Mouse (Mus musculus) frontal cortex, postnatal 14 days (tissue): ENCODE data around the gene Slamf9.

Experiments
- DNase-seq, 2 experiments: peaks; one replicate each; pipeline ENCODE4 v3.0.0; 2022; ENCODE audit warnings: low spot score in 2 of 2

Slamf9 gene

DNA sequence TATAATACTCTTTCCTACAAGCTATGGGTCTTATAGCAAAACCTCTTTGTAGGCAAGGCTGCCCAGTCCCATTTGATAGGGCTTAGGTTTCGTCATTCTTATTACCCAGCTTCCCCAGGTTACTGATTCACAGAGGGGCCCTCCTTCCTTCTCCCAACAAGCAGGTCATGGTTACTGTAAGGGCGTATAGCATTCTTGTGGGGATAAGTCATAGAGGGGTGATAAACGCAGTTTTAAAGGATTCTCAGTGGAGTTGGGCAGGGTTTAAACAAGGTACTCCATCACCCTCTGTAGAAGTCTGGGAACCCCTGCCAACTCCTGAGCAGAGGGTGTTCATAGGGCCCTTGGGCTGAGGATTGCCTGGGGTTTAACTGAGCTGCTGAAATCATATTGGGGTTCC, 12.6 kb upstream of the Slamf9 start:
- DNase-seq: no peak

DNA sequence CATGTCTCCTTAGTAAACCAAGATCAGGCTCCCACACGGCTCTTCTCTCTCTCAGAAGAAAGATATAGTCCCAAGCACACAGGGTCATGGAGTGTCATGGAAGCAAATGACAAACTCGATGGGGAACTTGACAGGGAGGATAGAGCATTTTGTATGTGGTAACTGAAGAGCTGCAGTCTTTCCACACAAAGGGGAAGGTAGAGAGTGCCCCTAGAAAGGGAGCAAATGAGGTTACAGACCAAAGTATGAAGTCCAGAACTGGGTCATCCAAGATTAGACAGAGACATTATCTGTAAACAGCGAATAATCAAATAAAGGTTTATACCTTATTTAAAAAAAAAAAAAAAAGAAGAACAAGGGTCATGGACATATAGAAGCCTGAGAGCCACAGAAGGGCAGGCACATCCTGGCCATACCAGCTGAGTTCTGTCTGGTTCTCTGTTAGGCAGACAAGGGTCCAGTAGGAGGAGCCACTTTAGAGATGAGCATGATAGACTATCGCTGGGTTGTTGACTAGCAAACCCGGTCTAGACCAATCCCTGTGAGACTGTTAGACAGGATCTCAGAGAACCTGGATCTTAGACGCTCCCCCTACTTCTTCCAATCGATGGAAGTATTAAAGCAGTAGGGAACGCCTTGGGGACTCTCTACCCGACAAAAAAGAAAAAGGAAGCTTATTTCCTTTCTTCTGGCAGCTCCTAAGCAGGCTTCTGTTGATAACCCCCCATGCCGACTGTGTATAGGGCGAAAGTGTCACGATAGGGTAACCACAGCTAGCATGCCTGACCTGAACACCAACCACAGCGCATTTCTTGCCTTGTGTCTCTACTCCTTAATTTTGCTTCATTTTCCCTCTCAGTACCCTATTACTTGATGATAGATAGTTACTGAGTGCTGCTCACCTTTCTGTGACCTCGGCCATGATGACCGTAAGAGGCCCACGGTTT, 11.5 kb upstream of the Slamf9 start:
- DNase-seq: no peak

DNA sequence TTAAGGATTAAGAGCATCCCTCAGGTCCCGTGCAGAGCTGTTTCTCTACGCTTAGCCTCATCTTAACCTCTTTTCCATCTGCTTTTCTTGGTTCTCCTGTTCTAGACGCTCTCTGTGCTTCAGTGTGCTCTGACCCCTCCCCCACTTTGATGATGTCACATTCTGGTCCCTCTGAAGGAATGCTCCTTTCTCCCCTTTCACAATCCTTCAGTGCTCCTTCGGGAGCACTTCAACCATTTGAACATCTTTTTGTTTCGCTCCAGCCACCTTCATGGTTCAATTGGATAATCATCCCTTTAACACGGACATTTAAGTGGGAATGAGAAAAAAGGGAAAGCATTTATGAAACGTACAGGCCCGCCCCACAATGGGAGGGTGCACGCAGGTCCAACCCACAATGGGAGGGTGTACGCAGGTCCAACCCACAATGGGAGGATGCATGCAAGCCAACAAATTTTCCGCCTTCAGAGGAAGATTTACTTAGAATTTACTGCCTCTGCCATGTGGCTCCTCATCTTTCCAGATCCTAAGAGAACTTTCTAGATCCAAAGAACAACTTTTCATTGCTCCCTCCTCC, 6.8 kb upstream of the Slamf9 start:
- no peak for DNase-seq

DNA sequence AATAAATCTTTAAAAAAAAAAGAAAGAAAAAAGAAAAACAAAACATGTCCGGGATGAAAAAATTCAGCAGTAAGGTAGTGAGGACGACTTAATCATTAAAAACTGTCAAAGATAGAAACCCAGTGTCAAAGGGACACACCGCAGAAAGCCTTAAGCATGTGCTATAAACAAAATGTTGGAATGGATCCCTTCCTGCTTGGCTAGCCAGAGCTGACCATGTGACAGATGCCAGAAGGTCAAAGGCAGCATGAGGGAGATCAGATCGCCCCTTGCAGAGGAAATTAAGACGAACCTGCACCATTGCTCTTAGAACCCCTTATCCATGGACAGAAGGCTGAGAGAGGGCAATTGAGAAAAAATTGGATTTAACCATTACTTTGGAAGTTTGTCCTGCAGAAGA, 5.8 kb upstream of the Slamf9 start:
- DNase-seq: no peak

DNA sequence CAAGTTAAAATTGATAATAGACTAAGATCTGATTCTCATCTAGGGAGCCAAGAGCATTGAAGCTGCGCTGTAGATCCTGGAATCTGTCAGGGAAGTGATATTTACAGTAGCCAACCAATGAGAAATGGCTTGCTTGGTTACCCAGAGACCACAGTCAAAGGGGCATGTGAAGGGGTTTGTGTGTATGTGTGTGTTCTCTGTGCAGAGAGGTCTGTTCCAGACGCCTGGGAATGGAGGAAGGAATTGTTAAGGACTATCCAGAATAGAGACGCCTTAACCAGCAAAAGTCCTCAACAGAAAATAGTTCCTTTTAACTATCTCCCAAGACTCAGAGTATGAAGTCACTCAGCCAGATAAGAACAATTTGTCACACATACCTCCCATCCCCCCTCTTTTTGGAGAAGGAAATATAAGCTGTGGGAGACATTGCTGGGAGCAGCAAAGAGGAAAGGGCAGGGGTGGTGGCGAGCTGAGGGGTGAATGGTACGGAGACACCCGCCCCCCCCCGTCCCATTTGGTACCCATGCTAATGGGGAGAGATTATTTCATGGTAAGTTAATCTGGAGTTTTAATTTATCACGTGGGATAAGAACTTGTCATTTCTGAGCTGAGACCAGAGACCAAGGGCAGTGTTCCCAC, 5.2 kb upstream of the Slamf9 start:
- no peak for DNase-seq

DNA sequence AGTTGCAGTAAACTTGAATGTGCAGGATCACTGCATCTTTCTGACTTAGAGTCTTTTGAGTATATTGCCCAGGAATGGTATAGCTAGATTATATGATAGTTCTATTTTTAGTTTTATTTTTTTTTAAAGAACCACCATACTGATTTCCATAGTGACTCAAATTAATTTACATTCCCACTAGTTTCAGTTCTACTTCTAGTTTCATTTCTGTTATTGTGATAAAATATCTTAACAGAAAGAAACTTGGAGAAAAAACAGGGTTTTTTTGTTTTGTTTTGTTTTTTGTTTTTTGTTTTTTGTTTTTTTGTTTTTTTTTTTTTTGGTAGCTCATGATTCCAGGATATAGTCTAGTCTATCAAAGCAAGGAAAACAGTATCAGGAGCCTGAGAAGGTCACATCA, 2.2 kb upstream of the Slamf9 start:
- no peak for DNase-seq

DNA sequence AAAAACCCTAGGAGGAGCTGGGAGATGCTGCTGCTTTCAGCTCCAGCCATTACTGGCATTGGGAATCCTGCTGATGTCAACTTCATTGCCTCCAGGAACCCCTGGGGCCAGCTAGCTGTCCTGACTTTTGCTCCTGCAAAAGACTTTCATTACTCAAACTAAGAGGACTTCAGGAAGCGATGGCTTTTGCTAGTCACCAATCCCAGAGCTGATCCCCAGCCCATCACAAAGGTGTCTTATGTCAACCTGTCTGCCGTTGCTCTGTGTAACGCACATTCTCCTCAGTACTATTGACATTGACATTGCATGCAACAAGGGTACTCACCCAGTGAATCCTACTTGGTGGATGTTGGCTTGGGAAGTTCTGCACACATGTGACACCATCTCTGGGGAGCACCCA, 962 bp upstream of the Slamf9 start:
- DNase-seq: no peak

DNA sequence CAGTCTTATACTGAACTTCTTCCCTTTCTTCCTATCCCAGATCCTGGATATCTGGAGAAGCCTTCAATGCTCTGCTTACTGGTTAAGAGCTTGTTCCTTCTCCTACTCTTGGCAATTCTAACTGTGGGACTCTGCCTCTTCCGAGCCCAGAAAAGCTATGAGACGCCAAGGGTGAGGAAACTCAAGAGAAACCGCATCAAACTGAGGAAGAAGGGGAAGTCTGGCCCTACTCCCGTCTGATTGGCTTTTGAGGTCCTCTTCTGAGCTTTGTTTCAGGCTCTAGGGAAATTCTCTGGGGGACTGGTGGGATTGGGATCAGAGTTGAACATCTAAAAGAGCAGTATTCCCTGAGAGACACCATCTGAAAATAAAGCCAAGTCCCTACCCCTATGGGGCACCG, 2.9 kb downstream of the Slamf9 start:
- no peak for DNase-seq

DNA sequence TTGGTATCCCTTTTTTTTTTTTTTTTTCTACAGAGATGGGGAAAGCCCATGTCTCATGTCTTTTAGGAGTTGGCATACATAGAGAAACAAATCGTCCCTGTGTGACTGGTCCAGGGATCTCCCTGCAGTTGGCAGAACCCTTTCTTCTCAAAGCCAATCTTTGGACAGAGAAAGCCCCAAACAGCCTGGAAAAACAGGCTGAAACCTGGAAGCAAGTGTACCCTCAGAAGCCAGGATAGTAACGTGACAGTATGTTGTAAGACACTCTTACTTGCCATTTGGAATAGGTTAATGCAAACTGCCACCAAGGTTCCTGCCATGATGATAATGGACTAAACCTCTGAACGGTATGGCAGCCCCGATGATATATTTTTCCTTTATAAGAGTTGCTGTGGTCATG, 5.2 kb downstream of the Slamf9 start:
- no peak for DNase-seq

DNA sequence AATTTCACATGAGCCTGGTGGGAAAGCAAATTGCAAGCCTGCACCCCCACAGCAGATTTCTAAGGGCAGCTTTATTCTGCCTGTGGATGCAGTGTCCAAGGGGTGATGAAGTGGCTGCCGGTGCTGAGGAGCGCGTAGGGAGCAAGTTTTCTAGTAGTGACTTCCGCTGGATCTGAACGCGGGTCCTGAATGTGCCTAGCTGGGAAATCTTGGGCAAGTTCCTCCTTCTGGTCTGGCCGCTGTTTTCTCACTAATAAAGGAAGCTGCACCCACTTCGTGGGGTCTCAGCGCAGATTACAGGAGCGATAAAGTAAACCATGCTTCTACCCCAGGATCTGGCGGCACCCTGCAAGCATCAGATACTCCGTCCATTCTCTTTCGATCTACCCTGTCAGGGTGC, 6.0 kb downstream of the Slamf9 start:
- no peak for DNase-seq

DNA sequence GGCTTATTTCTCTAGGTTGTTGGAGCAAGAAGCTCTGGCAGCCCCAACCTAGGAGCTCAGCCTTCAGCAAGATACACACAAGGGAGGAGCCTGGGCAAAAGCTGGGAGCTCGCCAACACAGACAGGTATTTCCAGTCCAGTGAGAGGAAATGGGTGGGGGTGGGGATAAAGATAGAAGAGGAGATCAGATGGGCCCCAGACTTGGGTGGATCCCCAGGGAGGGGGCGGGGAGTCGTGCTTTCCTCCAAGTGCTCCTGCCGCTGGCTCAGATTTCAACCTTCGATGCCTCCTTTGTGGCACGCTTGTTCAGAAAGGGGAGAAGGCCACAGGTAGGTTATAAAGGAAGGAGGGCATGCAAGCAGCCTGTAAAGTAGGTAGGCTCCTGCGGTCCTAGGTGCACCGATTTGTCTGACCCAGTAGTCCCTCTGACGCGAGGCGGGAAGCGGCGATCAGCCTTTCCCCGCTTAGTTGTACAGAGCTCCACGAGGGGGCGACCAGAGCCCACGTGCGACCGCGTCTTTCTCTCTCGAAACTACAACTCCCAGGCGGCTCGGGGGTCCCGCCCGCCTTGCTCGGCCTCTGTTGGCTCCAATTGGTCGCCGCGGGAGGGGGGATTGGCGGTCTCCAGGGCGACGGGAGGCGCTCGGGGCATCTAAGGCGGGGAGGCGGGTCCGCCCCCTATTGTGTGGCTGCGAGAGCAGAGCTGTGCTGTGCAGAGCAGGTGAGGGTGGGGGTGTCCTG, 6.6 kb downstream of the Slamf9 start, which contains the start of gene Igsf9:
Igsf9 (plus strand) TSS at position 249 of the 741 bp plus-strand sequence.
- peak; percentile 91 to 93 for DNase-seq

DNA sequence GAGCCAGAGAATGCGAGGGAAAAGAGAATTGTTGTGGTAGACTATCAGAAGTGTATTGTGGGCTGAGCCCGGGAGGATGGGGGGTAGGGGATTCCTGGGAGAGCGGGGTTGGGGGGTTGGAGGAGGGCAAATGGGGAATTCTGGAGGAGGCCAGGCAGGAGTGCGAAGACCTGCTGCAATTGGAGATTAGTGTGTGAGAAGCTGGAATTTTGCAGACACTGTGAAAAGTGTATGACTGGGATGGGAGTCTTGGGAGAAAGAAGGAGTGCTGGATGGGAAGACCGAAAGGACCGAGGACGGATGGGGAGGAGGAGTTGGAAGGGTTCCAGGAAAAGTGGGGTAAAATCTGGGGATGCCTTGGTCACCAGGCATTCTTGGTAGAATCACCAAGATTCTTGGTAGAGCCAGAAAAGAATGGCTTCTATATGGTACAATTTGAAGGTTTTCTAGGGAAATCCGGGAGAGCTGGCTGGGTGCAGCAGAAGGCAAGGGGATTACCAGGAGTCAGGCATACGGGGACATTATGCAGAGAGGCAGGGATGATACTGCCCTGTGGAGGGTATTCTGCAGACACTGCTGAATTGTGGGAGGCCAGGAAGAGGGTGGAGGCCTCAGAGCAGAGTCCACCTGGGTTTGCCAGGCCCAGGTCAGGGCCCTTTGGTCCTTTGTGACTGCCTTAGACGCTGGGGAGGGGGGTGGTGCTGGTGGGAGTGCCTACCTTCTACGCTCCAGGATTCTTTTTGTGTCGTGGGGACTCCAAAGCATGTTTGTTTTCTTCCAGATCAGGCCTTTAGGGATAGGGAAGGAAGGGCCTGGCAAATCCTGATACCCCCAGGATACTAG, 7.6 kb downstream of the Slamf9 start:
- DNase-seq: peak in 1 of 2 experiments; percentile 5

DNA sequence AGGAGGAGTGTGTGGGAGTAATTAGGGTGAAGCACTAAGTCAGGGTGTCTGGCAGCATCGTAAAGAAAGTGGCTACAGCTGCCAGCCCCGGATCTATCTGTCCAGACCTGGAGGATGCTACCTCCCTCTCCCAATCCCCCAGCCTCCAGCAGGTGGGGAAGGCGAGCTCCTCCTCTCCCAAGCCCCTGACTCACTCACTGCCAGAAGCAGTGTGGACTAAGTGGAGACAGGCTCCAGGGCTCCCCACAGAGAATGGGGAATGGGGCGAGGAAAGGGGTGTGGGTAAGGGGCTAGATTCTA, 8.2 kb downstream of the Slamf9 start:
- DNase-seq: peak in 1 of 2 experiments; percentile 4

DNA sequence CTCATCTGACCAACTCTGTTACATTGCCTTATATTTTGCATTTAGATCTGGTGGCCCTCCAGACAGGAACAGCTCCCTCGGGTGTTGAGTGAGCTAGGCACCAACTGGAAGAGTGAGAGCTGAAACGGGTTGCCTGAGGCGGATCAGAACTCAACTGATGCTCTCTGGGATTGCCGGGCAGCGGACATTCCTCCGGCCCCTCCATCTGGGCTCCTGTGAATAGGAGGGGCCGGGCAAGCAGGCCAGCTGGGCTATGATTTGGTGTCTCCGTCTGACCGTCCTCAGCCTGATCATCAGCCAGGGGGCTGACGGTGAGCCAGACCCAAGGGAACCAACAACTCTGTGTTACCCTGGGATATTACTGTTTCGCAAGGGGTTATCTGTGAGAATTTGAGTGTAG, 9.1 kb downstream of the Slamf9 start:
- DNase-seq: no peak

DNA sequence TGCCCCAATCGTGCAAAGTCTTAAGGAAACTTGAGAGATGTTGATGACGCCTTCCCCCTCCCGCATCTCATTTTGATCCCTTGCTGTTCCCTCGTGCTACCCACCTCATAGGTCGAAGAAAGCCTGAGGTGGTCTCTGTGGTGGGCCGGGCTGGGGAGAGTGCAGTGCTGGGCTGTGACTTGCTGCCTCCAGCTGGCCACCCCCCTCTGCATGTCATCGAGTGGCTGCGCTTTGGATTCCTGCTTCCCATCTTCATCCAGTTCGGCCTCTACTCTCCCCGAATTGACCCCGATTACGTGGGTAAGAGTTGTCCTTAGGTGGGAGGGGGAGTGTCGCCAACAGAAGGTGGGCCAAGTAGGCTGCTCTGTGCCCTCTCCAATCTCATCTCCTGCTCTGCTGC, 9.5 kb downstream of the Slamf9 start:
- peak in 1 of 2 experiments; percentile 4 for DNase-seq

DNA sequence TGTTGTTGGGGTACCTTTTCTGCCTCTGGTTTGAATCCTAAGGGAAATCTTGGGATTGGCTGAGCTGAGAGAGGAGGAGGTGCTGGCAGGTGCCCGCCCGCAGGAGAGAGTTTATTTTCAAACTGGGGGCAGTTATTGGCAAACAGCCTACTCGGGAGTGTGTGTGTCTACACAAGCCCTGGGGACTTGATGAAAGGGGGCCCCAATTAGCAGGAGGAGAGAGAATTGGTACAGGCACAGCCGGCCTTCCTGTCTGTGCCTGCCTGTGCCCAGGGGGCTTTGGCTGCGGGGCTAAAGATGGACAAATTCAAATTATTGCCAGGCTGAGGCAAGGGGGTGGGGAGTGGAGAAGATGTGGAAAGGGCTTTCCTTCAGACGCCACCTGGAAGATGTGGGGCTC, 10.7 kb downstream of the Slamf9 start:
- no peak for DNase-seq

DNA sequence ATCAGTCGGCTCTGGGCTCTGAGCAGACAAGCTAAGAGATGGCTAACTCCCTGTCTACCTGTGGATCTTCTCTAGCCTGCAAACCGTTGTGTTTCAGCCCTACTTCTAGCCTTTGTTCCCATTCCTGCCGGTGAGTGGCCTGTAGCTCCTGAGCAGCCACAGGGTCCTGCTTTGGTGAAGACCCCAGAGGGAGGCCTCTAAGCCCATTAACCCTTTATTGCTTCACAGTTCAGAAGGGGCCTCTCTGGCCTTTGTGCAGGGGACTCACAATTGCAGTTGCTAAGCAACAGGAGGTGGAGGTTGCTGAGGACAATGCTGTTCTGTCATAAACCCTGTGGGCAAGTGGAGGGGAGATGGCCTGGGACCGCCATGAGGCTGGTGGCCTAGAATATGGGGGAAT, 11.1 kb downstream of the Slamf9 start:
- no peak for DNase-seq

DNA sequence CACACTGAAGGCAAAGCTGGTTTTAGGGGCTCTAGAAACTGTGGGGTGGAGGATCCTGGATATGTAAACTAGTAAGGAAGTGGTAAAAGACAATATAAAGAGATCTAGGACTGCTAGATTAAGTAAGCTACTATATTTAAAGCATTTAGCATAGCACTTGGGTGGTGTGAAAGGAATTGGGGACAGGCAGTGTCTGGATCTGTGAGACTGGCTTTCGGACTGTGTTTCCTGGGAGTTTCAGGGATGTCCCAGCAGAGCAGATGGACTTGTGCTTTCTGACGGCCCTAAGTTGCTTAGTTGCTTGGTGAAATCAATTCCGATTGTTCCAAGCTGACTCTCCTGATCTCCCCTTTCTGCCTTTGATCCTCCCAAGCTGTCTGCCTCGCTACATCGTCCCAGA, 11.5 kb downstream of the Slamf9 start:
- DNase-seq: no peak

DNA sequence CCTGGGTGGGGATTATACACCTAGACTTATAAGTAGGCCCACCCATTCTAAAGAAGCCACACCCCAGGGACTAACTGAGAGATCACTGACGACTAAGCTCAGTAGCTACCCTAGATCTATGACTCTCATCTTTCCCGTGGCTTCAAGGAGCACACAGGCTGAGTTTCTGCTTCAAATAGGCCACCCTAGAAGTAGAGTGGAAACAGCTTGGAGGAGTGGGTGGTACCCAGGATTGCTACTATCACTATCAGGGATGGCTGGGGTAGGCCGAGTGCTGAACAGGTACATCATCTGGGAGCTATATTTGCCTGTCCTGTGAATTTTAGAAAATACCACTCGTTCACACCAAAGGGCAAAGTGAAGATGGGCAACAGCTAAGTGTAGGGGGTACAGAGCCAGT, 12.7 kb downstream of the Slamf9 start:
- DNase-seq: no peak

DNA sequence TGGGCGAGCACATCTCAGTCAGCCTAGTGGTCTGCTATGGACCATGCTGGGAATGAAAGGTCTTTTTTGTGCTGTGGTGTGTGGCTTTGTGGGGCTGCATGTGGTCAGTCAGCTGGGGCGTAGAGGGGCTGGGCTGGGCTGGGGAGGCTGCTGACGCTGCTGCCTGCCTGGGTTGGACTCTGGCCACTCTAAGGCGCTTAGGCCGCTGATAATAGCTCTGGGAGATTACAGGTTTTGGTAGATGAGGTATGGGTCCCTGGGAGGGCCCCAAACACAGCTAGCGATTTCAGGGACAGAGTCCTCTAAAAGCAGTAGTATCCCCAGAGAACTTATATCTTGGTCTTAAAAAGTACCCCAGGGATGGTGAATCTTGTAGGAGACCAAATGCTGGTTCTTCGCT, 13.7 kb downstream of the Slamf9 start:
- no peak for DNase-seq

DNA sequence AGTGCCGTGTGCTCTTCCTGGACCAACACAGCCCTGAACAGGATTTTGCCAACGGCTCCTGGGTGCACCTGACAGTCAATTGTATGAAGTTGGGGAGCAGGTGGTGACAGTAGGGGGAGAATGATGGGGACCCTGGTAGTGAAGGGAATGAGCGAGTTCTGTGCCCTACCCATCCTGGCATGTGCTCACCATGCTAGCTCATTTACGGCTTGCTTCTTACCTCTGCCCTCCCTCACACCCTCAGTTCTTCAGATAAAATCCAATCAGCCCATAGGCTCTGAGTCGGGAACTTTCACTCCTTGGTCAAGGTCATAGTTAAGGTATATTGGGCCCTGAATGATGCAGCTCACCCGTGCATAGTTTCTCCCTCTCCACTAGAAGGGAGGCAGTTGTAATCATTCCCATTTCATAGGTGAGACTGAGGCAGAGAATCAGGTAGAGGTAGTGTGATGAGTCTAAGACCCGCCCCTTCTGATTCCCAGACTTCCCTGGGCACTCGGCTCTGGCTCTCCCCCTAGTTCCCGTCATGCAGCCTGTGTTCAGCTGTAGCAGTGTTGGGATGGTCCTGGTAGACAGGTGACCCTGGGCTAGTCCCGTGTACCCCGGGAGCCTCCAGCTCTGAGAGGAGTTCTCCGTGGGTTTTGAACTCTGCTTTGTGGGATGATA, 14.6 kb downstream of the Slamf9 start:
- DNase-seq: no peak
